Mouse (Mus musculus) c-Kit-positive CD71-positive TER-119-positive erythroid progenitor cells, embryonic 14.5 days (primary cell): ENCODE results near the gene Bcl7a.

Experiments used
- DNase-seq: peaks from one replicate; pipeline ENCODE4 v3.0.0-alpha.2; 2013; ENCODE audit warnings: low spot score

The Bcl7a gene

DNA sequence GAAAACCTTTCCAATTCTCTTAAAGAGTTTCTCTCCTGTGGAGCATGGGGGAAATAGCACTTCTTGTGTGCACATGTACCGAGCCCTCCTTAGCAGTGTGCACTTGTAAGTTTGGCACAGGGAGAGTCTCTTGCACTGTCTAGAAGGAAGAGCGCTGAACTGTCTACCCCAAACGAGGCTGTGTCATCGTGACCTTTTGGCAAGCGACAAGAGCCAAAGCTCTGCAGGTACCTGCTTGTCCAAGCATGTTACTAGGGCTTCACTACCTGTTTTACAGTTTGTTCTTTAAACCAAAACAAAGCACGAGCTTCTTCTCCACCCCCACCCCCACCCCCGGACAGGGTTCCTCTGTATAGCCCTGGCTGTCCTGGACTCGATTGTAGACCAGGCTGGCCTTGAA is 15.9 kb upstream of the Bcl7a start:
- no peak for DNase-seq

DNA sequence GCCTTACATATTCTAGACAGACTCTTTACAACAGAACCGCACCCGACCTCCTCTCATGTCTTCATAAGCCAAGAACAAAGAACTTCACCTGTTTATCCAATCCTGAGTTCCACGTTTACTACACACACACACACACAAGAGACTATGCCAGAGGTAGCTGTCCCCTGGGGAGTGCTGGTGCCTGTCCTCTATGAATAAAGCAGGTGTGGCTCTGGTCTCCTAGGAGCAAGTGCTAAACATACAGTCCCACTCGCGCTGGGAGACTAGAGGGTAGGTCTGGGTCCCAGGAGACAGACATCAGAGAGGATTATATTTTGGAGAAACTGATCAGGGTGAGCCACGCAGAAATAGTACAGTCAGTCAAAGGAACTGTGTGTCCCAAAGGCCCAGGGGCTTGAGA is 10.1 kb upstream of the Bcl7a start:
- no peak for DNase-seq

DNA sequence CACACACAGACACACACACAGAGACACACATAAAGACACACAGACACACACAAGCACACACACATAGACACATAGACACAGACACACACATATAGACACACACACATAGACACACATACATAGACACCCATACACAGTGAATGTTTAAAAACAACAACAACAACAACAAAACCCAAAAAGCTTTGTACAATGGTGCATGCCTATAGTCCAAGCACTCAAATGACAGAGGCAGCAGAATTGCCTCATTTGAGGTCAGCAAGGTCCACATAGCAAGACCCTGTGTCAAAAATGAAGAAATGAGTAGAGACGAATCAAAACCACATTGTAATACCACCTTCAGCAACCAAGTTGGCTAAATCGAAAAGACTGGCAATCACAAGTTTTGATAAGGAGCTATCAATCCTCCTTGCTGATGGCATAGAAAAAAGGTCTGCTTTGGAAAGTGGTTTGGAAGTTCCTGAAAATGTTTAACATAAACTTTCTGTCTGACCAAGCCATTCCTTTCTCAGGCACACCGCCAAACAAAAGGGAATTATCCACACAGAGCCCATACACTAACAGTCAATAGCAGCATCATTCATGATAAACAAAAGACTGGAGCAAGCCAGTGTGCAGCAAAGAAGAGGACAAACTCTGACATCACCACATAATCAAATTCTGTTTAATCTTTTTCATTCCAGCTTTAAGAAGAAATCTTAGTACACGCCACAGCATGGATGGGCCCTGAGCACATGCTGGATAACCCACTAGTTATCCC is 7.3 kb upstream of the Bcl7a start:
- DNase-seq = no peak

DNA sequence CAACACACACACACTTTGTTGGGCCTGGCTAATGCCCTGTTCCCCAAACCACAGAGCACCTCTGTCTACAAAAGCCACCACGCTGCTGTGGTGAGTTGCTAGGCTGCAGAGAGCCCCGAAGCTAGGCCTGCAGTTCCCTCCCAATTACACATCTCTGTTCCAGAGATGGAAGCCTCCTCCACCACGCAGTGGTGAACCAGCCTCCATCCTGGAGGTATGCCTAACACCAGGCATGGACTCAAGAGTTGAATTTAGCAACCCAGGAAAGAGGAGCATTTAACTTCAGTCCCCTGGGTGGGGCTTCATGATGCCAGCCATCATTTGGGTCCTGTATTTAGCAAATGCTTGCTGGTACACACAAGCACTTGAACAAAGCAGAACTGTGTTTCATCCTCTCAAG is 5.2 kb upstream of the Bcl7a start:
- DNase-seq = no peak

DNA sequence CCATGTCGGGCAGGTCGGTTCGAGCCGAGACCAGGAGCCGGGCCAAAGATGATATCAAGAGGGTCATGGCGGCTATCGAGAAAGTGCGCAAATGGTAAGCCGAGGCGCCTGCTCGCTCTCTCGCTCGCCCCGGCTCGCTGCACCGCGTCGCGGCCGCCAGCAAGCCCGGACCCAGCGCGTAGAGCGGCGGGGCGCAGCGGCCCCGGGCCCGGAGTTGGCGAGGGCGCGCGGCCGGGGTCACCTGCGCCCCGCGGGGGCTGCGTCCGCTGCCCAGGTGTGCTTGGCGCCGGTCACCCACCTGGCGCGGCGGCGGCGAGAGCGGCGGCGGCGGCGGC is 961 bp downstream of the Bcl7a start:
- no peak for DNase-seq

DNA sequence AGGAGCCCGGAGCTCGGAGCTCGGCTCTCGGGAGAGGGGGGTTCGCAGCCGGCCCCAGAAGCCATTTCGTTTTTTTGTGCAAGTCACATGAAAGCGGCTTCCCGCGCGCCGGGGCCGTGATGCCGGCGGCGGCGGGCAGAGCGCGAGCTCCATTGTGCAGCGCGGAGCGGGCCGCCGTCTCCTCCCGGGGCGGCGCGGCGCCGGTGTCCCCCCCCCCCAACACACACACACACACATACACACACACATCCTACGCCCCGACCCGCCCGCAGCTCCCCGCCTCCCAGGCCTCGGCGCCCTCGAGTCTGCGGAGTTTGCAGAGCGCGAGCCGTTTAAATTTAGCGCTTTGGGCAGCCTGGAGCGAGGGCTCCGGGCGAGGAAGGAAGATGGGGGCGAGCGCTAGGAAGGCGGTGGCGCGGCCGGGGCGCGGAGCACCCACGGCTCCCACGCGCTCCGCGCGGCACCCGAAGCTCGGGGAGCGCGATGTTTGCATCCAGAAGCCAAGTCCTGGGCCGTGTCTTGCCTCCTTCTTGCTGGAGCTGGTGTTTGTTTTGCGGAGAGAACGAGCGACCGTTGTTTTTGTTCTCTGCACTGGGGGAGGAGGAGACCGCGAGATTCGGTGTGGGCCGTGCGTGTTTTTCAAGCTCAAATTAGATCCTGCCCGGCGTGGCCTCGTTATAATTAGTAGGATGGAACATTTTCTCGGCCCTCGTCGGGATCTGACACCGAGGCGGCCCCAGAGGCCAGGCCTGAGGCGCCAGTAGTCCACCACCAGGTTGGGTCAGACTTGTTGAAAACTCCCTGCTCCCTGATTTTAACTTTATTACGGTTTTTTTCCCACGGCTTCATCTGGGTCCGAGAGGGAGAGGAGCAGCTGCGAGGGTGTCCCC is 1.6 kb downstream of the Bcl7a start:
- peak; percentile 37 for DNase-seq

DNA sequence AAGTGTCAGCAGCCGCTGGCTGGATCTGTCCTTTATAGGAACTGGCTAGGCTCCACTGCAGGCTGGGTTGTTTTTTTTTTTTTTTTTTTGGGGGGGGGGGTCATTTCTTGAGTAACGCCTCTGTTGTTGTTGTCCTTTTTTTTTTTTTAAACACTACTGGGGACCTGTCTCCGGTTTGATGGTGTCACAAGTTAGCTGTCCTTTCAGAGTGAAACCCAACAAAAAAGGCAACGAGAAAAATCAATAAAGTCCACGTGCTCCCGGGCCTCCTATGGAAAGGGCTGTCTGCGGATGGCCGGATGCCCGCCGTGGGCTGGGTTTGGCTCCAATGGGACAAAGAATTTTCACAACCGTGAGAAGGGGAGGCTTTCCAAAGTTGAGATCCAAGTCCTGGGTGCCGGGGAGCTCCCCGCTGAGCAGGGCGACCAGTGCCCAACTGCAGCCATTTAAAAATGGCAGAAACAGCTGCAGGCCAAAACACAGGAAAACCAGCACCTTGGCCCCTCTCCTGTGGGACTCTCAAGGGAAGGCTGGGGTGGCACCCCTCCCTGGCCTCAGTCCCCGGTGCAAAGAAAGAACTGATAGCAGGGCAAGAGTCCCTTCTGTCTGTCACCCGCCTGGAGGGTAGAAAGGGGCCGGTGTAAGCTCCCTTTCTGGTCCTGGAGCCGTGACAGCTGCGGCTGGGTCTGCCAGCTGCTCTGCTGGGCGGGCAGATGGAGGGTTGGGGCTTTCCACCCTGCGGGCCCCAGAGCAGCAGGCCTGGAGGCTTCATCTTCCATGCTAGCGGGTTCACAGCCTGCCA is 2.4 kb downstream of the Bcl7a start:
- peak; percentile 25 for DNase-seq

DNA sequence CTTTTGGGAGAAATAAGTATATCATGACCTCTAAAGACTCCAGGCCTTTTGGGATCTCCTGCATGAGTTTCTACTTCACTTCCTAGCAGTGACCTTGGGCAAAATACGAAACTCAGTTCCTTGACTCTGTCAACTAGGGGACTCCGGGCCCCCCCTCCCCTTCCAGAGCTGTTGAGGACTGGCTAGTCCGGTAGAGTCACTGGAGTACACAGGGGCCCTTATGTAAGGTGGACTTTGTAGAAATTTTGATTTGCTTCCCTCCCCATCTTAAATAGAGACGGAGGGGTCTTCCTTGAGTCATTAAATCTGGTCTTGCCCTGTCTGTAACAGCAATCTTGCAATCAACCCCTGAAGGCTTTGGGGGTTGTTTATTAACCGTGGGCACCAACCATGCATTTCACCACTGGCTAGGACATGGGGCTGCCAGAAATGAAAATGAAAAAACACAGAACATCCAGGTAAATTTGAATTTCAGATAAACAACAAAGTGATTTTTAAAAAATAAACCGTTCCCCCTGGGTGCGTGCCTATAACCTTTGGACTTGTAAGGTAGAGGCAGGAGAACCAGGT is 3.2 kb downstream of the Bcl7a start:
- DNase-seq = no peak

DNA sequence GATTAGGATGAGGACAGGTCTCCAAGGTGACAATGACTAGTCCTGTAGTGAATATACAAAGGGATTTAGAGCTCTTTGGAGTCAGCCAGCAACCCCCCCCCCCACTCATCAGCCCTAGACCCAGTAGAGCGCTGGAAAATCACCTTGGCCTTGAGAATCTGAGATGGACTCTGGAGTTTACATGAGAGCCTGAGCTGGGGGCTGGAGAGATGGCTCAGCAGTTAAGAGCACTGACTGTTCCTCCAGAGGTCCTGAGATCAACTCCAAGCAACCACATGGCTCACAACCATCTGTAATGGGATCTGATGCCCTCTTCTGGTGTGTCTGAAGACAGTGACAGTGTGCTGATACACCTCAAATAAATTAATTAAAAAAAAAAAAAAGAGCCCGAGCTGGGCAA is 4.4 kb downstream of the Bcl7a start:
- DNase-seq = no peak

DNA sequence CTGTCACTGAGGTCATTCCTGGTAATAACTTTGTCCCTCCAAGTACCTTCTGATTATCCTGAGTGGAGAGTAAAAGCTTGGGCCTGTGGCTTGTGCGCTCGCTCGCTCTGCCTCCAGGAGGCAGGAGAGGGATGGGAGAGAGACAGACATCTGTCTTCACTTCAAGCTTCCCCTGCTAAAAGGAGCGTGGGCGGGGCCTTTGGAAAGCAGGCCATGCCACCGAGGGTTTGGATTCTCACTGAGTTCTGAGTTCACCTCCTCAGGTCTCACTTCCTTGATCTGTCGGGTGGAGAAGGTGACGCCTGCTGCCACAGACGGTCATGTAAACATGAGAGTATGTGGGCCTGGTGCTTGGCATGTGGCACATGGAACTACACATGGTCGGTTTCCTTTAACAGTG is 6.8 kb downstream of the Bcl7a start:
- DNase-seq = peak; percentile 25

DNA sequence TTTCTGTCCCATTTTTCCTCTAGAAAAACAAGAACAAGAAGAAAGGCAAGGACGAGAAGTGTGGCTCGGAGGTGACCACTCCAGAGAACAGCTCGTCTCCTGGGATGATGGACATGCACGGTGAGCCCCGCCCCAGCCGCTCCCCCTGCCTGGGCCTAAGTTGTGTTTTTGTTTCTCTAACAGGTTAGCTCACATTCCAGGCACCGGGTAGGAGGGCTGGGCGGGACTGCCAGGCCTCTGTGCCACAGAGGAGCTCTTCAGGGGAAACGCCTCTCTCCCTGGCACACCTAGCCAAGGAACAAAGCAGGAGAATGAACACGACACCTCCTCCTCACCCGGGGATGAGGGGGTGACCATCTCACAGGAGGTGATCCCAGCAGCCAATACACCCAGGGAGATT is 12.3 kb downstream of the Bcl7a start:
- no peak for DNase-seq

DNA sequence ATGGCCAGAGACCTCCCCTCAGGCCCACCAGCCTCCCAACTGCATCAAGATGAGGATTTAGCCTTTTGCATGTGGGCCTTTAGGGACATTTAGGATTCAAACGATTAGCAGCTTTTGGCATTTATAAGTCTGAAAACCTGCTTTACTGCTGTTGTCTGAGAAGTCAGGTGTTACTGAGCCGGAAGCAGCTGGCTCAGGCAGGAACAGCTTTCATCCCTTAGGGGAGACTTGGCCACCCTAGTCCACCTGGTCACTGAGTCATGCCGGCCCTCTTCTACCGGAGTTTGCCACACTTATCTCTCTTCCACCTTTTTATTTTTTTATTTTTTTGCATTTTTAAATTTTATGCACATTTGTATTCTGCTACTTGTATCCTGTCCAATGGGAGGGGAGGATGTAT is 13.6 kb downstream of the Bcl7a start:
- DNase-seq = no peak

DNA sequence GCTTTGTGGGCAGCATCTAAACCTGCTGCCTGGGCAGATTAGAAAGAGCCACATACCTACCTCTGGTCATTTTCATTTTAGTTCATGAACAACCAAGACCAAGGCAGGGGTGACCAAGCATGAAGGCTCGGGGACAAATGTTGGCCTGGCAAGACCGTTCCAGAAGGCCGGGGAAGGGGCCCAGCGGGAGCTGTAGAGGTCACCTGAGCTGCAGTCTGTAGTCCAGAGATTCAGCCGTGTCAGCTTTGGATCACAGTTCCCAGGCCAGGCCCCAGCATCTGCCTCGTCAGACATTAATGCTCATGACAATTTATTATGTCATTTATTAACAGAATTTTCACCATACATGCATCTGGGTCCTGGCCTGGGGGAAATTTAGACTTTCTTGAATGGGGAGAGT is 15.8 kb downstream of the Bcl7a start:
- no peak for DNase-seq

DNA sequence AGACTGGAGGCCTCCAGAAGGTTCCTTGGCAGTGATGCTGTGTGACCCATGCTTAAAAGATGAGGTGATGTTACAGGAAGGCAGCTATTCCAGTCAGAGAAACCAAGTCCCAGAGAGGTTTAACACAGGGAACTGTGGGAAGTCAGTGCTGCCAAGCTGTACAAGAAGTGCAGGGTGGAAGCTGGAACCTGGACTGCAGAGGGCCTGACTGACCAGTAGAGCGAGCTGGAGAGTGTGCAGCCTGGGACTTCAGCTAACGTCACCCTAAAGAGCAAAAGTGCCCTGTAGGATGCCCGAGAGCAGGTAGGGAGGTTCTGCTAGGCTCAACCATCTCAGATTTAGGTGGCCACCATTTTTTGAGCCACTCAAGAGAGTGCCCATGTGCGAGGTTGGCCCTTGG is 19.3 kb downstream of the Bcl7a start:
- no peak for DNase-seq

DNA sequence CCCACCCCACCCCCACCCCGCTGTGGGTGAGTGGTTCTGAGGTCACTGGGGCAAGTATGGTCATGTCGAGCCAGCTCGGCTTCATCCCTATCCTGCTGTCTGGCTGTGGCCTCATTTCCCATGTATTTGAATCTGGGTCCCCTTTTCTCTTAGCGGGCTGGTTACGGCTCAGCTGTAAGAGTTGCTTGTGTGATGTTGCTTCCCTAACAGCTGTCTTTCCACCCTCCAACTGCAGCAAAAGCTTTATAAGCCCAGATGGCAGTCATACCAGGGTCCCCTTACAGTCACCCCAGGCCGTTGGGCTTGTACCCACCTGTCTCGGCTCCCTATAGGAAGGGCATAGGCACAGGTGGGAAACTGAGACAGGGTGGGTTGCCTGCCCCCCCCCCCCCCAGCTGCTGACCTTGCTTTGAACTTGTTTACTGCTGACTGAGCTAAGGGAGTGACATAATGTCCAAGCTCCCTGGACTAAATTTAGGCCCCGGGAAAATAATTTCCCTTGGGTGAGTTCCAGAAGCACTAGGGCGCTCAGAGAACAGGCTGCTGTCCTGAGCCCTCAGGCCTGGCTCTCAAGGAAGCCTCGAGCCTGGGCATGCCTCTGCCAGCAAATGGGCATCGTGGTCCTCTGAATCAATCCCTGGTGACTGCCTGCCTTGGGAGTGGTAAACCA is 20.8 kb downstream of the Bcl7a start:
- no peak for DNase-seq

DNA sequence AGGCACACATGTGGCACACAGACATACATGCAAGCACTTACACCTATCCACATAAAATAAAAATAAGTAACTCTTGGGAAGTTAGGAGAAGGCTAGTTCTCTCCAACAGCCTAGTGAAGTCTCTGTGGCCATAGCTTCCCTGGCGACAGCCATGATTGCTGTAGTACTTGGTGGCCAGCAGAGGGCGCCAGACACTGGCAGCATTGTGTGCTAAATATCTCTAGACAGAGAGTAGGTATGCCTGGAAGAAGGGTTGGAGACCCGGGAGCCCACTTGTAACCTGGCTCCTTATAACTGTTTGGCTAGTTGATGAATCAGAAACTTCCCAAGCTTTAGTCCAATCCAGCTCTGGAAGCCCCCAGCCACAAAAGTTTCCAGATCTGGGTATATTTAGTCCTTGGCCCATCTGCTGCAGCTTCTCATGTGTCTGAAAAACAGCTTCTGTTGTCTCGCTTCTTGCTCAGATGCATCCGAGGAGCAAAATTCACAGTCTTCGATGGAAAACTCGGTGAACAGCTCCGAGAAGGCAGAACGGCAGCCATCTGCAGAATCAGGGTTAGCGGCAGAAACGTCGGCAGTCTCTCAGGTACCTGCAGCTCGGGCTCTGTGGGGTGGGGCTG is 25.3 kb downstream of the Bcl7a start:
- peak; percentile 44 for DNase-seq

DNA sequence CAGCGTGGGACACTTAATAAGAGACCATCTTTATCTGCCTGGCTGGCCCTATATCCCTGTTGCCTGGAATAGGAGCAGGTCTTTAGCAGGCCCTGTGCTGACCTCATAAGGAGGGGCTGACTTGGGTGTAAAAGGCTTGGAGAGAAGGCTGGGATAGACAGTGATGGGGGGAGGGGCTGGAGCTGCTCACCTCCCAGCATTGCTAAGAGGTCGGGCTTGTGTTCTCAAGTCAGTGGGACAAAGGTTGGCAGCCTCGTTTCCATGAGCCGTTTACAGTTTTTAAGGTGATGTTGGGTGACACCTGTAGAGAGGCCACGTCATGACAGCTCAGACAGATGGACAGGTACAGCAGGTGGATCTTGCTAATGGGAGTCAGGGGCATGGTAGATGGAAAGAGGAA is 26.4 kb downstream of the Bcl7a start:
- DNase-seq = no peak

DNA sequence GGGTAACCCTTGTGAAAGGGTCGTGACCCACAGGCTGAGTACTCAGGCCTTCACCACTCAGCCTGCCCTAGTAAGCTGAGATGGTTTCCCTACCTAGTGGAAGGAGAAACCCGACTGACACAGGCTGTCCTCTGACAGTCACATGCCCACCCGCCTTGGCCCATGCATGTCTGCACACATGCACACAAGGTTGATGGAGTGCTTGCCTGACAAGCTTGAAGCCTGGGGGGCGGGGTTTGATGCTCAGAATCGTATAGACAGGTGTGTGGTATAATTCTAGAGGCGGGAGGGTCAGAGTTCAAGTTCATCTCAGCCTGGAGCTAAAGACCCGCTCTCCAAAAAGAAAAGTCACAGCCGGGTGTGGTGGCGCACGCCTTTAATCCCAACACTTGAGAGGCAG is 31.6 kb downstream of the Bcl7a start:
- DNase-seq = no peak

DNA sequence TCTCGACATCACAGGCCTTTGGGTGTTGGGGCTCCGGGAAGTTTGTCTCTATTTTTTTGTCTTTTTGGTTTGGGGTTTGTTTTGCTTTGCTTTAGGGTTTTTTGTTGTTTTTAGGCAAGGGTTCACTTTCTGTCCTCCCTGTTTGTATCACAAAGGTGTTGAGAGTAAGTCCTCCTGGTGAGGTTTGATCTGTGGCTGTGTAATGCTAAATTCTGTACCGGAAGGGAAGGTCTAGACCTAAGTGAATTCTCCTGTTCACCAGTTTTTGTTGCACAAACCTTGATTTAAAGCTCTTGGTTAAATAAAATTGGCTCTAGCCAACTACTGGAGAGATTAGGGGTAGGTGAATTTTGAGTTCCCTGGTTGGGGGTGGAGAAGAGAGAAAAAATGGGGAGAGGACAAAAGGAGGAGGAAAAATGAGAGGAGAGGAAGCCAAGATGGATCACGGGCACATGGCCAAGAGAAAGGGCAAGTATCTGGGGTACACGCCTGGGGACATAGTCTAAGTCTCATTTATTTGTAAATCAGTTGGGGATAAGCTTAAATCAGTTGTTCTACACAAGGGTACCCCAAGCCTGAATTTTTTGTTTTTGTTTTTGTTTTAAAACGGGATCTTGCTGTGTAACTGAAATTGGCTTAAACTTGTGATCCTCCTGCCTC is 32.3 kb downstream of the Bcl7a start:
- no peak for DNase-seq

DNA sequence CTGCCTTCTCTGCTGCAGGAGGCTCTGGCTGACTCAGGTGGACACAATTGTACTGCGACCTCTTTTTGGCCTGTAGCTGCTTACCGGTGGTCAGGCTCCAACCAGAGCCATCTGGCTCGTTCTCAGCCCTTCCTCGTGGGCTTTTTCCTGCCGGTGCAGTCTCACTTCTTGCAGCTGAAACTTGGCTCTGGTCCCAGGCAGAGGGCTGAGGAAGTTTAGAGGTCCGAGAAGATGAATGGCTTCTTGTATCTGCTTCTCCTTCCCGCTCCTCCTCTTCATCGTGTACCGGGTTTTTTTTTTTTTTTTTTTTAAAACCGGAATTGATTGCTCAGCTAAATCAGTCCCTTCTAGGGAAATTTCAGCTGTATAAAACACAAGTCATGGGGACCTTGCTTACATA is 32.9 kb downstream of the Bcl7a start:
- DNase-seq = no peak
